Mouse (Mus musculus) forebrain, embryonic 14.5 days (tissue): ENCODE data around the gene Rnf186. TPM values are rescaled to one million over a fixed set of nuclear protein-coding genes. Genes with fewer than 3 reads are reported as not detected.

Experiments used
- ATAC-seq: fragments of 200-750 bp; cut with Nextera tagmentation; 2 replicates; pipeline ENCODE4 v1.8.0; 2017; ENCODE audit warnings: mild to moderate bottlenecking, moderate library complexity
- DNase-seq: peaks from one replicate; pipeline ENCODE4 v3.0.0-alpha.2; 2015; ENCODE audit warnings: low spot score
- H3K27ac ChIP-seq: fragments of 300-500 bp; sonication (generic); 2 replicates; pipeline ENCODE4 v1.5.1; 2014; ENCODE audit warnings: low read depth, mild to moderate bottlenecking, control low read depth, low read length, moderate library complexity
- H3K27me3 ChIP-seq: fragments of 300-500 bp; sonication (generic); replicated peaks from 2 replicates; pipeline ENCODE4 v1.6.1; 2014; ENCODE audit warnings: low read length, control low read depth, mixed read lengths; ENCODE audit not compliant: control insufficient read depth, insufficient read depth
- H3K36me3 ChIP-seq: fragments of 300-500 bp; sonication (generic); 2 replicates; pipeline ENCODE4 v1.6.1; 2014; ENCODE audit warnings: low read length, control low read depth; ENCODE audit not compliant: control insufficient read depth, insufficient read depth
- H3K4me1 ChIP-seq: fragments of 300-500 bp; sonication (generic); 2 replicates; pipeline ENCODE4 v1.6.1; 2014; ENCODE audit warnings: antibody characterized with exemption, low read length, control low read depth; ENCODE audit not compliant: control insufficient read depth, insufficient read depth
- H3K4me2 ChIP-seq: fragments of 300-500 bp; sonication (generic); 2 replicates; pipeline ENCODE4 v1.6.1; 2014; ENCODE audit warnings: mild to moderate bottlenecking, control low read depth, low read length
- H3K4me3 ChIP-seq: fragments of 300-500 bp; sonication (generic); 2 replicates; pipeline ENCODE4 v1.5.1; 2014; ENCODE audit warnings: low read depth, low read length, control low read depth
- H3K9ac ChIP-seq: fragments of 300-500 bp; sonication (generic); 2 replicates; pipeline ENCODE4 v1.6.1; 2014; ENCODE audit warnings: mild to moderate bottlenecking, low read length, control low read depth, moderate library complexity
- H3K9me3 ChIP-seq: fragments of 300-500 bp; sonication (generic); replicated peaks from 2 replicates; pipeline ENCODE4 v1.6.1; 2016; ENCODE audit warnings: low read length, control low read depth, mixed read lengths; ENCODE audit not compliant: control insufficient read depth
- WGBS: fragments of 180-500 bp; shearing (Covaris S2); extraction: QIAGEN DNeasy Blood & Tissue Kit; methylation state at CpG from one replicate; pipeline ENCODE4 v1.1.7; 2014; 5-methylcytosine and 5-hydroxymethylcytosine counted together
- polyA plus RNA-seq: library from polyadenylated mRNA; unstranded; fragments of >200 nt; fragmentation: Nextera tagmentation; extraction: Ambion mirVana; gene quantifications from 2 replicates; pipeline ENCODE4 v1.2.1, GENCODE M21; 2014

Gene Rnf186
- polyA plus RNA-seq, 1 experiment from 2014 or later = not detected

DNA sequence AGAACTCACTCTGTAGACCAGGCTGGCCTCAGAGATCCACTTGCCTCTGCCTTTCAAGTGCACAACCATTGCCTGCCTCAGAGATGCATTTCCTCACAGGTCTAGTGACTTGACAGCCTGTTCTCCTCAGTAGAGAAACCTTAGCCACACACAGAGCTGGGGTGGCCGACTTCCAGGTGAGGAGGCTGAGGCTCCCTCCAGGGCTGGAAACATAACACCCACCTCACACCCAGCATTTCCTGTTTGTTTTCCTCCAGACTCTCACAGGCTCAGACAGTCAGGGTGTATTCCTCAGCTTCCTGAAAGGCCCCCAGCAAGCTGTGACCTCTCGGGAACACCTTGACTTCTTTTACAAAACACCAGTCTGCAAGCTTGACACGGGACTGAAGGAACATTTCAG, 8.3 kb downstream of the Rnf186 start:
- no peak overlapping the region for H3K27ac ChIP-seq
- no peak for DNase-seq
- ATAC-seq = no peak
- 84% methylated on average over 3 of the region's 3 CpGs for WGBS
- no peak overlapping the region for H3K4me2 ChIP-seq
- no peaks in the 10 kb centered on the region for H3K36me3 ChIP-seq
- H3K9ac ChIP-seq = no peak overlapping the region
- H3K4me3 ChIP-seq = no peak overlapping the region
- no peaks in the 10 kb centered on the region for H3K9me3 ChIP-seq
- H3K4me1 ChIP-seq = peaks cover 8% of the 10 kb centered on the region; the same call in 1 of the 2 replicates
- no peaks in the 10 kb centered on the region for H3K27me3 ChIP-seq

DNA sequence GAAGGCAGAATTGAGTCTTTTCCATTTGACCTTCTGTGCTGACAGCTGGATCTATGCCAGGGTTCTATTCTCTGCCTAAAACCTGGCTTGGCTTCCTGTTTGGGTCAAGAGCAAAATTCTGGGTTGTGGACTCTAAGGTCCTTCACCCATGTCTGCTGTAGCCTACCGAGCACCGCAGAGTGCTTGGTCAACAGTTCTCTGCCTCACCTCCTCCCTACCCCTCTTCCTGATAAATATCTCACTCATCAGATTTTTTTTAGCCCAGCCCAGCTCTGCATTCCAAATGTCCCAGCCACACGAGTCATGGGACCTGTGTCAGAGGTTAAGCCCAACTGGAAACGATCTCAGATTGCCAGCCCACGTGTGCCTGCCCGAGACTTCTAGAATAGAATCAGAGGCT, 9.1 kb downstream of the Rnf186 start:
- no peaks in the 10 kb centered on the region for H3K9me3 ChIP-seq
- no peak overlapping the region for H3K4me2 ChIP-seq
- no peak overlapping the region for H3K9ac ChIP-seq
- ATAC-seq = no peak
- 85% methylated on average over 6 of the region's 6 CpGs for WGBS
- no peak overlapping the region for H3K4me3 ChIP-seq
- no peak overlapping the region for H3K27ac ChIP-seq
- no peak for DNase-seq
- no peaks in the 10 kb centered on the region for H3K27me3 ChIP-seq
- no peaks in the 10 kb centered on the region for H3K36me3 ChIP-seq
- H3K4me1 ChIP-seq = peaks cover 8% of the 10 kb centered on the region; the same call in 1 of the 2 replicates

GRCm38 (mm10) chr4:138980021-138980420, 13.1 kb downstream of the Rnf186 start:
- no peaks in the 10 kb centered on the region for H3K27me3 ChIP-seq
- ATAC-seq (no peak), DNase-seq (no peak)
- no peaks in the 10 kb centered on the region for H3K4me1 ChIP-seq
- no peak overlapping the region for H3K9ac ChIP-seq
- H3K9me3 ChIP-seq = no peaks in the 10 kb centered on the region
- no peaks in the 10 kb centered on the region for H3K36me3 ChIP-seq
- H3K27ac ChIP-seq = no peak overlapping the region
- WGBS = 94% methylated on average over 8 of the region's 8 CpGs
- H3K4me2 ChIP-seq = no peak overlapping the region
- no peak overlapping the region for H3K4me3 ChIP-seq

DNA sequence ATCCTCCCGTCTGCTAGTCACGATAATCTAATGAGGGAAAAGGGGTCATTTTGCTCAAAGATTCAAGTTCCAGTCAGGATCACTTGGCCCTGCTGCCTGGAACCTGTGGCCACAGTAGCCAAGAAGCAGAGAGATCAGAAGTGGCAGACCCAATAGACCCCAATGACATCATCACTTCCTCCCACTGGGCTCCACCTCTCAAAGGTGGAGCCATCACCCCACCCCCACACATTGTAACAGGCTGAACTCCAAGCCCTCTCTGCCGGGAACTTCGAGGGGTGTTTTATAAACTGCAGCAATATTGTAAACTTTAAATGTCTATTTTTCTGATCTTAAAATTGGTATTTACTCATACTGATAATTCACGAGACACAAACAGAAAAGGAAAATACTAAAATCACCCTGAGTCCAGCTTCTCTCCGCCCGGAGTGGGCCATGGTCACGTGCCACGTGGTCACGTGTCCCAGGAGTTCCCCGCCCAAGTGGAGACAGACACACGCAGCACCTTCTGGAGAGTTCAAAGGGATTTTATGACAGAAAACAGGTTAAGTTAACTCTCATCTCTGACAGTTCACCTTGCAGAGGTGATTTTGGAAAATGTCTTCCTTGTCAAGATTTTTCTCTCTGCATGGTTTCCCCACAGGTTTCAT, 14.0 kb downstream of the Rnf186 start:
- no peak overlapping the region for H3K4me2 ChIP-seq
- no peak overlapping the region for H3K27ac ChIP-seq
- H3K9ac ChIP-seq = no peak overlapping the region
- H3K4me1 ChIP-seq = no peaks in the 10 kb centered on the region
- H3K9me3 ChIP-seq = no peaks in the 10 kb centered on the region
- WGBS = 29% methylated on average over 12 of the region's 12 CpGs
- DNase-seq (no peak), ATAC-seq (no peak)
- no peak overlapping the region for H3K4me3 ChIP-seq
- H3K36me3 ChIP-seq = no peaks in the 10 kb centered on the region
- no peaks in the 10 kb centered on the region for H3K27me3 ChIP-seq

GRCm38 (mm10) chr4:138983422-138983821, 16.5 kb downstream of the Rnf186 start:
- no peak overlapping the region for H3K4me2 ChIP-seq
- no peaks in the 10 kb centered on the region for H3K36me3 ChIP-seq
- no peak overlapping the region for H3K27ac ChIP-seq
- H3K27me3 ChIP-seq = no peaks in the 10 kb centered on the region
- no peaks in the 10 kb centered on the region for H3K4me1 ChIP-seq
- H3K9me3 ChIP-seq = no peaks in the 10 kb centered on the region
- WGBS = 72% methylated on average over 3 of the region's 3 CpGs
- ATAC-seq (no peak), DNase-seq (no peak)
- no peak overlapping the region for H3K9ac ChIP-seq
- H3K4me3 ChIP-seq = no peak overlapping the region

- Histone ChIP-seq H3K36me3 (no peaks in the 10 kb centered on the region), H3K9me3 (no peaks in the 10 kb centered on the region), H3K27me3 (no peaks in the 10 kb centered on the region), H3K9ac (no peak overlapping the region), H3K4me3 (no peak overlapping the region), H3K4me2 (no peak overlapping the region), H3K27ac (no peak overlapping the region), H3K4me1 (no peaks in the 10 kb centered on the region)
- ATAC-seq (no peak), DNase-seq (no peak)
- 73% methylated on average over 7 of the region's 7 CpGs for WGBS
Observed at GRCm38 (mm10) chr4:138984744-138985143, 17.8 kb downstream of the Rnf186 start.

DNA sequence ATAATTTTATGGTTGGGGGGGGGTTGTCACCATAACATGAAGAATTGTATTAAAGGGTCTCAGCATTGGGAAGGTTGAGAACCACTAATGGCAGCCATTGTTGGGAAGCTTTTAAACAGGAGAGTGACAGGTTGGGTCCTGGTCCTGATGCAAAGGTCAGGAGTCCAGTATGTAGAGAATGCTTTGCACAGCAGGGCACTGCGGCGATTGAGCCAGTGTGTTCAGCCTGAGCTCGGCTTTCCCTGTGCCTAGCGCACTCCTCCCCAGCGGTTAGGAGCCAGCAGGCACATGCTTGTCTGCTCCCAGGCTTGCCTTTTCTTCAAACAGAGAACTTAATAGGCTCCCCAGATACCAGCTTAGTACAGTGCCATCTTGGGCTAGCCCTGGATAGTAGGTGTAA, 19.4 kb downstream of the Rnf186 start:
- no peak for ATAC-seq

GRCm38 (mm10) chr4:138994389-138994788, 27.5 kb downstream of the Rnf186 start:
- ATAC-seq (no peak), DNase-seq (no peak)
- Histone ChIP-seq H3K4me1 (no peaks in the 10 kb centered on the region), H3K9me3 (no peaks in the 10 kb centered on the region), H3K27me3 (no peaks in the 10 kb centered on the region), H3K27ac (no peak overlapping the region), H3K4me3 (no peak overlapping the region), H3K36me3 (no peaks in the 10 kb centered on the region), H3K9ac (no peak overlapping the region), H3K4me2 (no peak overlapping the region)
- WGBS = 82% methylated on average over 3 of the region's 3 CpGs

More for the DNA sequence above, 19.4 kb downstream of the Rnf186 start:
- Histone ChIP-seq H3K36me3 (no peaks in the 10 kb centered on the region), H3K4me3 (no peak overlapping the region), H3K4me2 (no peak overlapping the region), H3K9me3 (no peaks in the 10 kb centered on the region), H3K27ac (no peak overlapping the region), H3K9ac (no peak overlapping the region), H3K4me1 (no peaks in the 10 kb centered on the region), H3K27me3 (no peaks in the 10 kb centered on the region)
- WGBS = 28% methylated on average over 5 of the region's 5 CpGs
- no peak for DNase-seq

DNA sequence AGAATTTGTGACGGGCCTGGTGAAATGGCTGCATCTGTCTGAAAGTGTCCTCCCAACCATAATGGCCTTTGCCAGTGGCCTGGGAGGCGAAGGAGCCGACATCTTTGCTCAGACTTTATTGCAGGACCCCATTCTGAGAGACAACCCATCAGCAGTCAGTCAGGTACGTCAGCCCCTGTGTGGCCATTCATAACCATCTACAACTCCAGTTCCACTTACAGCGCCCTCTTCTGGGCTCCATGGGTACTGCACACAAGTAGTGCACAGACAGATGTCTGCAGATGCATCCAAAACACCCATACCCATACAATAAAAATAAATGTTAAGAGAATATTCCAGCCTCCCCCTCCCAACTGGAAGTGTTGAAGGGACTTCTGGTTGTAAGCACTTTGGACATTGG, 29.5 kb downstream of the Rnf186 start:
- Histone ChIP-seq H3K4me2 (no peak overlapping the region), H3K4me1 (no peaks in the 10 kb centered on the region), H3K27me3 (no peaks in the 10 kb centered on the region), H3K4me3 (no peak overlapping the region), H3K9ac (no peak overlapping the region), H3K36me3 (no peaks in the 10 kb centered on the region), H3K27ac (no peak overlapping the region), H3K9me3 (no peaks in the 10 kb centered on the region)
- ATAC-seq = no peak
- DNase-seq = no peak
- WGBS = 79% methylated on average over 5 of the region's 5 CpGs
